Mouse (Mus musculus) midbrain, embryonic 13.5 days (tissue): ENCODE data around the gene Fndc3b. TPM values are rescaled to one million over a fixed set of nuclear protein-coding genes. Genes with fewer than 3 reads are reported as not detected.

ENCODE experiments used
- ATAC-seq: fragments of 200-750 bp; cut with Nextera tagmentation; 2 replicates; pipeline ENCODE4 v1.8.0; 2017; ENCODE audit warnings: mild to moderate bottlenecking, moderate TSS enrichment, moderate library complexity
- H3K27ac ChIP-seq: fragments of 300-500 bp; sonication (generic); 2 replicates; pipeline ENCODE4 v1.5.1; 2015; ENCODE audit warnings: inconsistent platforms, mild to moderate bottlenecking, moderate library complexity
- H3K27me3 ChIP-seq: fragments of 300-500 bp; sonication (generic); 2 replicates; pipeline ENCODE4 v1.6.1; 2015; ENCODE audit warnings: mild to moderate bottlenecking, inconsistent platforms
- H3K36me3 ChIP-seq: fragments of 300-500 bp; sonication (generic); 2 replicates; pipeline ENCODE4 v1.6.1; 2015; ENCODE audit warnings: mild to moderate bottlenecking, inconsistent platforms
- H3K4me1 ChIP-seq: fragments of 300-500 bp; sonication (generic); replicated peaks from 2 replicates; pipeline ENCODE4 v1.6.1; 2015; ENCODE audit warnings: inconsistent platforms
- H3K4me2 ChIP-seq: fragments of 300-500 bp; sonication (generic); replicated peaks from 2 replicates; pipeline ENCODE4 v1.6.1; 2015; ENCODE audit warnings: moderate library complexity, mild to moderate bottlenecking, inconsistent platforms
- H3K4me3 ChIP-seq: fragments of 300-500 bp; sonication (generic); replicated peaks from 2 replicates; pipeline ENCODE4 v1.5.1; 2015; ENCODE audit warnings: mild to moderate bottlenecking, inconsistent platforms
- H3K9ac ChIP-seq: fragments of 300-500 bp; sonication (generic); replicated peaks from 2 replicates; pipeline ENCODE4 v1.6.1; 2015; ENCODE audit warnings: mild to moderate bottlenecking, inconsistent platforms
- H3K9me3 ChIP-seq: fragments of 300-500 bp; sonication (generic); 2 replicates; pipeline ENCODE4 v1.6.1; 2016; ENCODE audit warnings: mild to moderate bottlenecking, inconsistent platforms
- WGBS: fragments of 180-500 bp; shearing (Covaris S2); methylation state at CpG from one replicate; pipeline ENCODE4 v1.1.7; 2015; 5-methylcytosine and 5-hydroxymethylcytosine counted together
- polyA plus RNA-seq: library from polyadenylated mRNA; unstranded; fragments of >200 nt; fragmentation: Nextera tagmentation; extraction: Ambion mirVana; gene quantifications from 2 replicates; pipeline ENCODE4 v1.2.1, GENCODE M21; 2015

Fndc3b gene
- polyA plus RNA-seq, 1 experiment from 2014 or later, result 10.0 TPM

DNA sequence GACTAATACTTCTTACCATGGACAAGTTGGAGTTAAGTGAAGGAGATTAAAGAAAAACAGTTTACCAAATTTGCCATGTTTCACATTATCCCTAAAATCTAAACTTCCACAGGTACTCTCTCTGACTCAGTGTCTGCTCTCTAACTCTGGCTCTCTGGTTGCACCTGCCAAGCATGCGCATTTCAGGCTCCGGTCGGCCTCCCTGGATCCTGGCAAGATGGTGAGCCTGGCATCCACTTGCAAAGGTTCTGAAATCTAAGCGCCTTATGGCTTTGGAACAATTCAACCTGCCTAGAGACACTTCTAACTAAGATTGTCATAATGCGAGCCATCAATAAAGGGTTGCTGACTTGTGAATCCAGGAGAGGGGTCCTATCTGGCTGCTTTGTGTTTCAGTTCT is 81.4 kb downstream of the Fndc3b start:
- H3K4me3 ChIP-seq, result no peak overlapping the region
- 96% methylated on average over 5 of the region's 5 CpGs for WGBS
- H3K27me3 ChIP-seq, result no peaks in the 10 kb centered on the region
- ATAC-seq, result no peak
- H3K4me2 ChIP-seq, result no peak overlapping the region
- H3K27ac ChIP-seq, result no peak overlapping the region
- no peaks in the 10 kb centered on the region for H3K36me3 ChIP-seq
- peaks cover 14% of the 10 kb centered on the region for H3K4me1 ChIP-seq
- H3K9ac ChIP-seq, result no peak overlapping the region
- H3K9me3 ChIP-seq, result no peaks in the 10 kb centered on the region

DNA sequence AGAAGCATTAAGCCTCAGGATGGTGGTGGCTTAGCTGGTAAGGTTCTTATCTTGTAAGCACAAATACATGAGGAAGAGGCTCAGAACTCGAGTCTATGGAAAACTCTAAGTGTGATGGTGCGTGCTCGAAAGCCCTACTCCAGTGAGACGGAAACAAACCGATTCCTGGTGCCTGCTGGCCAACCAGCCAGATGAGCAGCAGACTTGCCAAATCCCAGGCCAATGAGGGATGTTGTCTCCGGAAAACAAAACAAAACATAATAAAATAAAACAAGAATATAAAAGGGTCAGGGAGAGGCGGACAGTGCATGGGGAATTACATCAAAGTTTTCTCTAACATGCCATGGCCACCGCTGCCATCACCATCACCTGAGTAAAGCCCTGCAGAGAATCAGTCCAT is 84.8 kb downstream of the Fndc3b start:
- no peak overlapping the region for H3K9ac ChIP-seq
- no peak for ATAC-seq
- H3K27me3 ChIP-seq, result no peaks in the 10 kb centered on the region
- no peak overlapping the region for H3K4me3 ChIP-seq
- H3K27ac ChIP-seq, result no peak overlapping the region
- H3K36me3 ChIP-seq, result no peaks in the 10 kb centered on the region
- H3K9me3 ChIP-seq, result no peaks in the 10 kb centered on the region
- WGBS, result 86% methylated on average over 8 of the region's 8 CpGs
- H3K4me1 ChIP-seq, result peaks cover 21% of the 10 kb centered on the region
- no peak overlapping the region for H3K4me2 ChIP-seq

GRCm38 (mm10) chr3:27625592-27625985 is 85.5 kb downstream of the Fndc3b start:
- 69% methylated on average over 8 of the region's 8 CpGs for WGBS
- no peak for ATAC-seq

DNA sequence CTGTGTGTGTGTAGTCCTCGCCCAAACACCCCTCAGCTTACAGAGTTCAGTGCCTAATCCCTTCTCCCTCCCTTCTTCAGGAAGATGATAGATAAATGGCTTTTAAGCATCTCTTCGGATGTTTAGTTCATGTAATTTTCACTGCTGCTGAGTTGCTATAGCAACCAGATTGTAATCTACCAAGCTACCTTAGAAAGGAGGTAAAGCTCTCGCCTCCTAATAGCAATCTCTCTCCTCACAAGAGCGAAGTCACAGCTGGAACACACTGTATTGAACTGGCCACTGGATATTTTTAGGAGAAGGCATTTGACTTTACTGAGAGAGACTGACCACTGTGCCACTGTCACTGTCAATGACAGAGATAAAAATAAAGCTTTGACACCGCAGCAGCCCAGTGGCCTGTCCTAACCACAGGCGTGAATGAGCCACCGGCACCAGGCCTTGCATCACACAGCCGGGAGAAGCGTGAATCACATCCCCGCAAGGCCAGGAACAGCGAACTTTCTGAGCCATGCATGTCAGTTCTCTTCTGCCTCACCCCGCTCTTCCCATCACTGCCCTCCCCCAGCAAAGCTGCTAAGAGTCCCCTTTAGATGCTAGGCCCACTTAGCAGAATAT is 86.0 kb downstream of the Fndc3b start:
- Histone ChIP-seq H3K36me3 (no peaks in the 10 kb centered on the region), H3K4me1 (peaks cover 21% of the 10 kb centered on the region), H3K9me3 (no peaks in the 10 kb centered on the region), H3K9ac (0 out of 2 replicates have a peak overlapping the region, but pooled peaks have one; percentile 11), H3K27ac (peak overlapping the region; percentile 74), H3K27me3 (no peaks in the 10 kb centered on the region), H3K4me3 (no peak overlapping the region), H3K4me2 (no peak overlapping the region)
- WGBS, result 72% methylated on average over 12 of the region's 12 CpGs
- ATAC-seq, result peak; percentile 57

More at GRCm38 (mm10) chr3:27625592-27625985, 85.5 kb downstream of the Fndc3b start:
- Histone ChIP-seq H3K36me3 (no peaks in the 10 kb centered on the region), H3K27ac (peak overlapping the region; percentile 74), H3K27me3 (no peaks in the 10 kb centered on the region), H3K9ac (0 out of 2 replicates have a peak overlapping the region, but pooled peaks have one; percentile 11), H3K4me1 (peaks cover 21% of the 10 kb centered on the region), H3K4me2 (no peak overlapping the region), H3K9me3 (no peaks in the 10 kb centered on the region), H3K4me3 (no peak overlapping the region)

GRCm38 (mm10) chr3:27622451-27622850 is 88.7 kb downstream of the Fndc3b start:
- H3K36me3 ChIP-seq, result no peaks in the 10 kb centered on the region
- ATAC-seq, result no peak

DNA sequence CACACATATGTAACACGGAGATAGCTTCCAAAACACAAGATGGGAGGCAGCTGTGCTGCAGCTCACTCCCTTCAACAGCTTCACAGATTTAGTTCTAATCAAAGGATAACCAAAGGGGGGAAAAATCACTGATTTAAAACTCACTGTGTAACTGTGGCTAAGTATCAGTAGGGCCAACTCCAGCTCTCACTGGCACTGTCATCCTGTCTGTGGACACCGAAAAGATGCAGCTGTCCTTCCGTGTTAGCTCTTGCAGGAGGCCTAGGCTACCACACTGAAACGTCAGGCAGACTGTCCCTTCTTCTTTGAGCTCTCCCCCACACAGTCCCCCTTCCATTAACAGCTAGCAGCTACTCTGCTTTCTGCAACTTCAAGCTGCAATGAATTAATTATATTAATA is 89.9 kb downstream of the Fndc3b start:
- ATAC-seq, result no peak

More at GRCm38 (mm10) chr3:27622451-27622850, 88.7 kb downstream of the Fndc3b start:
- peaks cover 21% of the 10 kb centered on the region for H3K4me1 ChIP-seq
- no peaks in the 10 kb centered on the region for H3K27me3 ChIP-seq
- no peak overlapping the region for H3K4me2 ChIP-seq
- no peaks in the 10 kb centered on the region for H3K9me3 ChIP-seq
- H3K4me3 ChIP-seq, result no peak overlapping the region
- no peak overlapping the region for H3K27ac ChIP-seq
- WGBS, result 76% methylated on average over 4 of the region's 4 CpGs
- no peak overlapping the region for H3K9ac ChIP-seq

GRCm38 (mm10) chr3:27617733-27618132 is 93.4 kb downstream of the Fndc3b start:
- ATAC-seq, result no peak
- Histone ChIP-seq H3K4me1 (peaks cover 25% of the 10 kb centered on the region), H3K4me2 (no peak overlapping the region), H3K27ac (no peak overlapping the region), H3K27me3 (no peaks in the 10 kb centered on the region), H3K9me3 (no peaks in the 10 kb centered on the region), H3K9ac (no peak overlapping the region), H3K4me3 (no peak overlapping the region), H3K36me3 (no peaks in the 10 kb centered on the region)
- 92% methylated on average over 9 of the region's 9 CpGs for WGBS

More for the DNA sequence above, 89.9 kb downstream of the Fndc3b start:
- no peak overlapping the region for H3K4me3 ChIP-seq
- H3K27ac ChIP-seq, result no peak overlapping the region
- H3K27me3 ChIP-seq, result no peaks in the 10 kb centered on the region
- H3K4me2 ChIP-seq, result no peak overlapping the region
- no peaks in the 10 kb centered on the region for H3K36me3 ChIP-seq
- H3K9me3 ChIP-seq, result no peaks in the 10 kb centered on the region
- 86% methylated on average over 4 of the region's 4 CpGs for WGBS
- H3K4me1 ChIP-seq, result peaks cover 28% of the 10 kb centered on the region
- H3K9ac ChIP-seq, result no peak overlapping the region

DNA sequence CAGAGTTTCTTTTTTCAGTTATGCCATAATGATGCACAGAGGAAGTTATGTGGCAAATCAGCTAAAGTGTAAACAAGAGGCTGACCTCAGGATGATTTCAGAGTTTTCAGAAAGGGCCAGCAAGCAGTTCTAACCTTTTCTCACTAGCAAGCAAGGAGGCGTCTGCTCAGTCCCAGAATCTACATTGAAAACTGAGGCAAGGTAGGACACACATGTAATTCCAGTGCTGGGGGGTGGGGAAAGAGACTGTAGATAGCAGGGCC is 93.9 kb downstream of the Fndc3b start:
- H3K27ac ChIP-seq, result no peak overlapping the region
- WGBS, result 88% methylated on average over 1 of the region's 1 CpGs
- no peaks in the 10 kb centered on the region for H3K9me3 ChIP-seq
- H3K4me3 ChIP-seq, result no peak overlapping the region
- no peaks in the 10 kb centered on the region for H3K36me3 ChIP-seq
- no peak overlapping the region for H3K4me2 ChIP-seq
- peaks cover 30% of the 10 kb centered on the region for H3K4me1 ChIP-seq
- no peak for ATAC-seq
- H3K27me3 ChIP-seq, result no peaks in the 10 kb centered on the region
- H3K9ac ChIP-seq, result no peak overlapping the region

DNA sequence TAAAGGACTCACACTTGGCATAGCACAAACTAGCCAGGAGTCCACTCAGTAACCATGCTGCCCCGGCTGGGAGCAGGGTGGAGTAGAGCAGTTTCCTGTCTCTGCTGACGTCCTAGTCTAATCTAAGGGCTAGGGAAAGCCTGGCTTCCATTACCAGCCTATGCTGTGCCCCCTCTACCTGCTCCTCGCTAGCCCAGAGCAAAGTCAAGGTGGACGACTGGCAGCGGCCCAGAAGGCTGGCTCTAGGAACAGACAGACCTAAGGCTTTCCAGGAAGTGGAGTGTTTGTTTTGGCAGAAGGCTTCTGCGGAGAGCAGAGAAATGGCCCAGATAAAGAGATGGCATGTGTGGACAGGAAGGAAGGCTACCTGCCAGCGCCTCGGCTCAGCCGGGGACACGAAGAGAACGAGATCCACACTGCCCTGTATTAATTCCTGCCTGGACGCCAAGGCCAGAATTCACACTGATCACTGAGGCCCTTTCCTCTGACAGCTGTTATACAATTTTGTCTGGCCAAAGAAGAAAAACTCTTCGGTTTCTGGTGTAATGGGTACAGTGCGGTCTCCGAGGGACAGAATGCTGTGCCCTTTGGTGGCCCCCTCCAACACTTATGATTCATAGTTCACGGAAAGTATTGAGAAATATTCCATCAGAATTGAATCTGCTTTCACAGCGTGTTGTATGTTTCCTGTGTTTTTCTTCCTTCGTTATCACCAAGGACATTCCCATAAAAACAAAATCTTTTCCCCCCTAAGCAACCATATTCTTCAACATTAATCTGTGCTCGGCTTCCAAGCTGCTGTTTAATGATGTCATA is 94.5 kb downstream of the Fndc3b start:
- no peak overlapping the region for H3K27ac ChIP-seq
- H3K4me1 ChIP-seq, result peaks cover 30% of the 10 kb centered on the region
- H3K9ac ChIP-seq, result no peak overlapping the region
- H3K36me3 ChIP-seq, result no peaks in the 10 kb centered on the region
- H3K9me3 ChIP-seq, result no peaks in the 10 kb centered on the region
- WGBS, result 82% methylated on average over 19 of the region's 19 CpGs
- H3K4me2 ChIP-seq, result no peak overlapping the region
- no peak overlapping the region for H3K4me3 ChIP-seq
- 0 out of 2 replicates have a peak, but pooled peaks have one; percentile 32 for ATAC-seq
- H3K27me3 ChIP-seq, result no peaks in the 10 kb centered on the region

GRCm38 (mm10) chr3:27615479-27615878 is 95.6 kb downstream of the Fndc3b start:
- Histone ChIP-seq H3K4me1 (peaks cover 33% of the 10 kb centered on the region), H3K9me3 (no peaks in the 10 kb centered on the region), H3K27ac (no peak overlapping the region), H3K9ac (no peak overlapping the region), H3K27me3 (no peaks in the 10 kb centered on the region), H3K36me3 (no peaks in the 10 kb centered on the region), H3K4me3 (no peak overlapping the region), H3K4me2 (no peak overlapping the region)
- no peak; the same call in 1 of the 2 replicates for ATAC-seq
- 63% methylated on average over 8 of the region's 8 CpGs for WGBS

DNA sequence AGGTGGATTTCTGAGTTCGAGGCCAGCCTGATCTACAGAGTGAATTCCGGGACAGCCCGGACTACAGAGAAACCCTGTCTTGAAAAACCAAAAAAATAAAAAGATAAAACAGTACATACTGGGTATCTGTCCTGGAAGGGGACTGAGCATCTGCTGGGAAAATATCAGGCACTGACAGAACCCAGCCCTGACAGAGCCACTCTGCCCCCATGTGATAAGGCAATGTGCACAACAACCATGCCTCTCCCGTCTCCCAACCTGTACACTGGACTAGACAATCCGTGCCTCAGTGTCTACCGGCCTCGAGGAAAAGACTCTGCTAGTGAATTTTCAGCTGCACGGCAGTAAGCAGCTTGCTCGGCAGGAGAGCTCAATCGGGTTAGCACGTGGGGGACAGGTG is 97.3 kb downstream of the Fndc3b start:
- no peaks in the 10 kb centered on the region for H3K9me3 ChIP-seq
- no peaks in the 10 kb centered on the region for H3K27me3 ChIP-seq
- no peak overlapping the region for H3K4me3 ChIP-seq
- WGBS, result 91% methylated on average over 11 of the region's 11 CpGs
- no peak overlapping the region for H3K4me2 ChIP-seq
- no peak overlapping the region for H3K9ac ChIP-seq
- no peaks in the 10 kb centered on the region for H3K36me3 ChIP-seq
- no peak for ATAC-seq
- no peak overlapping the region for H3K27ac ChIP-seq
- peaks cover 33% of the 10 kb centered on the region for H3K4me1 ChIP-seq

GRCm38 (mm10) chr3:27613011-27613410 is 98.1 kb downstream of the Fndc3b start:
- ATAC-seq, result 0 out of 2 replicates have a peak, but pooled peaks have one; percentile 29
- WGBS, result 75% methylated on average over 4 of the region's 4 CpGs
- Histone ChIP-seq H3K4me3 (no peak overlapping the region), H3K27ac (no peak overlapping the region), H3K4me1 (peaks cover 33% of the 10 kb centered on the region), H3K9me3 (no peaks in the 10 kb centered on the region), H3K36me3 (no peaks in the 10 kb centered on the region), H3K4me2 (no peak overlapping the region), H3K27me3 (no peaks in the 10 kb centered on the region), H3K9ac (no peak overlapping the region)
